In genomic region chr2:92751256-92751655, GRCm38 (mm10) we compare ENCODE assay signal across 18 mouse cellular contexts.
A peak's percentile ranks its signal among the peaks of the same experiment; 100 is the strongest.
DNase-seq lines count a peak whose midpoint lies in the region; ATAC-seq and TF ChIP-seq lines count a peak whose summit lies in the region.
"Had no signal": no experiment of that assay in that cellular context is flagged by ENCODE, and none has a peak within 500 bp of the region (broad histone marks: within the 10 kb centered on the region; RNA-seq: fewer than 3 reads in every experiment).

No protein-coding gene starts in this region.

- no peak for TF ChIP-seq CTCF in stomach, postnatal 0 days (IDR thresholded peaks at IDR 0.05; ENCODE audit: low read depth)

- peak; percentile 39 for DNase-seq in heart, embryonic 10.5 days (ENCODE audit: low spot score)
- DNase-seq in lung, adult 18-20 months = peak; percentile 30 to 49
- no peak for DNase-seq in lung, postnatal 25 days (ENCODE audit: low spot score)
- peak; percentile 68 for DNase-seq in NIH3T3 (ENCODE audit: low read depth)
- DNase-seq in lung, postnatal 36 days = peak; percentile 42
- DNase-seq in stomach, postnatal 0 days (ENCODE audit: low spot score) = no peak
- DNase-seq in cerebellum, postnatal 25 days = no peak
- DNase-seq: cerebellum, postnatal 14 days; left cerebral cortex, postnatal 4 days; thymus, adult 2 months had no signal

- H3K27me3 ChIP-seq in heart, embryonic 10.5 days (ENCODE audit: insufficient read depth, poor library complexity, severe bottlenecking) = peaks cover 10% of the 10 kb centered on the region; the same call in 1 of the 2 replicates
- no peaks in the 10 kb centered on the region for H3K27me3 ChIP-seq in heart, embryonic 12.5 days (replicated peaks)
- H3K27me3 ChIP-seq in stomach, postnatal 0 days (ENCODE audit: control insufficient read depth, insufficient read depth, low read length) = no peaks in the 10 kb centered on the region
- H3K27me3 ChIP-seq: embryonic facial prominence, embryonic 13.5 days; liver, embryonic 12.5 days; neural tube, embryonic 12.5 days had no signal

- peaks cover 16% of the 10 kb centered on the region for H3K4me1 ChIP-seq in heart, embryonic 10.5 days
- H3K4me1 ChIP-seq in heart, embryonic 12.5 days (replicated peaks) = no peaks in the 10 kb centered on the region
- no peaks in the 10 kb centered on the region for H3K4me1 ChIP-seq in stomach, postnatal 0 days (replicated peaks; ENCODE audit: control insufficient read depth, insufficient read depth)
- H3K4me1 ChIP-seq: embryonic facial prominence, embryonic 13.5 days had no signal

- no peak overlapping the region for H3K4me3 ChIP-seq in heart, embryonic 10.5 days
- H3K4me3 ChIP-seq in heart, embryonic 12.5 days = no peak overlapping the region
- no peak overlapping the region for H3K4me3 ChIP-seq in stomach, postnatal 0 days (ENCODE audit: low read depth, low read length)
- H3K4me3 ChIP-seq: embryonic facial prominence, embryonic 13.5 days; liver, embryonic 12.5 days; neural tube, embryonic 12.5 days had no signal

- H3K4me2 ChIP-seq in heart, embryonic 12.5 days = no peak overlapping the region
- no peak overlapping the region for H3K4me2 ChIP-seq in stomach, postnatal 0 days (replicated peaks; ENCODE audit: low read depth)
- H3K4me2 ChIP-seq: embryonic facial prominence, embryonic 13.5 days; liver, embryonic 12.5 days; neural tube, embryonic 12.5 days had no signal

- ATAC-seq in heart, embryonic 12.5 days (ENCODE audit: insufficient number of reproducible peaks, low FRiP score) = no peak
- no peak for ATAC-seq in stomach, postnatal 0 days (ENCODE audit: low FRiP score, low TSS enrichment)
- ATAC-seq: activated CD4-positive, CD25-positive, alpha-beta regulatory T cell, adult 4 months; CD4-positive, CD25-positive, alpha-beta regulatory T cell, adult 4 months; forebrain, embryonic 14.5 days; liver, embryonic 12.5 days; midbrain, embryonic 16.5 days had no signal

- WGBS in heart, embryonic 10.5 days = 40% methylated on average over 8 of the region's 8 CpGs
- 41% methylated on average over 8 of the region's 8 CpGs for WGBS in heart, embryonic 12.5 days
- 30% methylated on average over 8 of the region's 8 CpGs for WGBS in stomach, postnatal 0 days

- no peak overlapping the region for H3K9ac ChIP-seq in heart, embryonic 12.5 days
- H3K9ac ChIP-seq in stomach, postnatal 0 days (ENCODE audit: low read length) = no peak overlapping the region
- H3K9ac ChIP-seq: embryonic facial prominence, embryonic 13.5 days; liver, embryonic 12.5 days; neural tube, embryonic 12.5 days had no signal

- H3K27ac ChIP-seq in heart, embryonic 10.5 days = no peak overlapping the region
- H3K27ac ChIP-seq in heart, embryonic 12.5 days (ENCODE audit: poor library complexity, severe bottlenecking) = no peak overlapping the region
- no peak overlapping the region for H3K27ac ChIP-seq in stomach, postnatal 0 days (replicated peaks)
- H3K27ac ChIP-seq: embryonic facial prominence, embryonic 13.5 days; liver, embryonic 12.5 days; neural tube, embryonic 12.5 days had no signal

- H3K36me3 ChIP-seq in heart, embryonic 10.5 days = no peaks in the 10 kb centered on the region
- H3K36me3 ChIP-seq in heart, embryonic 12.5 days = no peaks in the 10 kb centered on the region
- H3K36me3 ChIP-seq in stomach, postnatal 0 days (ENCODE audit: control insufficient read depth, insufficient read depth, low read length) = no peaks in the 10 kb centered on the region
- H3K36me3 ChIP-seq: embryonic facial prominence, embryonic 13.5 days; liver, embryonic 12.5 days; neural tube, embryonic 12.5 days had no signal

- H3K9me3 ChIP-seq in heart, embryonic 10.5 days = no peaks in the 10 kb centered on the region
- H3K9me3 ChIP-seq in heart, embryonic 12.5 days (replicated peaks) = no peaks in the 10 kb centered on the region
- H3K9me3 ChIP-seq in stomach, postnatal 0 days (ENCODE audit: control insufficient read depth, low read length) = no peaks in the 10 kb centered on the region
- H3K9me3 ChIP-seq: embryonic facial prominence, embryonic 13.5 days; liver, embryonic 12.5 days; neural tube, embryonic 12.5 days had no signal

- TF ChIP-seq EP300 in stomach, postnatal 0 days (optimal IDR thresholded peaks at IDR 0.05) = no peak

Comparison
In these comparisons a context has a peak if more than half of its experiments do, and no peak if none do; other contexts are left out.
1. DNase-seq: peak in heart, embryonic 10.5 days (single experiment), lung, adult 18-20 months (2 of 2), NIH3T3 (single experiment) and lung, postnatal 36 days (single experiment); none in lung, postnatal 25 days (single experiment), stomach, postnatal 0 days (single experiment) and cerebellum, postnatal 25 days (0 of 2).